Mouse (Mus musculus) liver, embryonic 11.5 days (tissue): ENCODE data around the gene Gdap2. TPM values are rescaled to one million over a fixed set of nuclear protein-coding genes. Genes with fewer than 3 reads are reported as not detected.

Experiments
- ATAC-seq: fragments of 200-750 bp; cut with Nextera tagmentation; replicated peaks from 2 replicates; pipeline ENCODE4 v1.8.0; 2017; ENCODE audit warnings: moderate number of reproducible peaks, mild to moderate bottlenecking, moderate TSS enrichment, moderate library complexity; ENCODE audit not compliant: low FRiP score
- DNase-seq: peaks from one replicate; pipeline ENCODE4 v3.0.0-alpha.2; 2017; ENCODE audit warnings: low spot score
- H3K27ac ChIP-seq: fragments of 300-500 bp; sonication (generic); 2 replicates; pipeline ENCODE4 v1.5.1; 2014; ENCODE audit warnings: mild to moderate bottlenecking, low read depth, low read length, control low read depth
- H3K27me3 ChIP-seq: fragments of 300-500 bp; sonication (generic); replicated peaks from 2 replicates; pipeline ENCODE4 v1.6.1; 2014; ENCODE audit warnings: low read length, mixed read lengths; ENCODE audit not compliant: control insufficient read depth, insufficient read depth
- H3K36me3 ChIP-seq: fragments of 300-500 bp; sonication (generic); 2 replicates; pipeline ENCODE4 v1.6.1; 2014; ENCODE audit warnings: mild to moderate bottlenecking, low read length, moderate library complexity, mixed read lengths; ENCODE audit not compliant: control insufficient read depth, insufficient read depth
- H3K4me1 ChIP-seq: fragments of 300-500 bp; sonication (generic); replicated peaks from 2 replicates; pipeline ENCODE4 v1.6.1; 2014; ENCODE audit warnings: low read length, mixed read lengths; ENCODE audit not compliant: control insufficient read depth, insufficient read depth
- H3K4me2 ChIP-seq: fragments of 300-500 bp; sonication (generic); 2 replicates; pipeline ENCODE4 v1.6.1; 2014; ENCODE audit warnings: mild to moderate bottlenecking, control low read depth, moderate library complexity
- H3K4me3 ChIP-seq: fragments of 300-500 bp; sonication (generic); 2 replicates; pipeline ENCODE4 v1.5.1; 2014; ENCODE audit warnings: low read depth, low read length, control low read depth
- H3K9ac ChIP-seq: fragments of 300-500 bp; sonication (generic); 2 replicates; pipeline ENCODE4 v1.6.1; 2014; ENCODE audit warnings: low read depth, low read length, control low read depth
- H3K9me3 ChIP-seq: fragments of 300-500 bp; sonication (generic); 2 replicates; pipeline ENCODE4 v1.6.1; 2016; ENCODE audit warnings: low read length, inconsistent platforms, mixed read lengths; ENCODE audit not compliant: control insufficient read depth
- WGBS: fragments of 180-500 bp; shearing (Covaris S2); extraction: QIAGEN DNeasy Blood & Tissue Kit; methylation state at CpG from one replicate; pipeline ENCODE4 v1.1.7; 2014; 5-methylcytosine and 5-hydroxymethylcytosine counted together
- polyA plus RNA-seq: library from polyadenylated mRNA; unstranded; fragments of >200 nt; fragmentation: Nextera tagmentation; extraction: Ambion mirVana; gene quantifications from 2 replicates; pipeline ENCODE4 v1.2.1, GENCODE M21; 2014

Gdap2 gene
- polyA plus RNA-seq, 1 experiment from 2014 or later = 29.7 TPM

DNA sequence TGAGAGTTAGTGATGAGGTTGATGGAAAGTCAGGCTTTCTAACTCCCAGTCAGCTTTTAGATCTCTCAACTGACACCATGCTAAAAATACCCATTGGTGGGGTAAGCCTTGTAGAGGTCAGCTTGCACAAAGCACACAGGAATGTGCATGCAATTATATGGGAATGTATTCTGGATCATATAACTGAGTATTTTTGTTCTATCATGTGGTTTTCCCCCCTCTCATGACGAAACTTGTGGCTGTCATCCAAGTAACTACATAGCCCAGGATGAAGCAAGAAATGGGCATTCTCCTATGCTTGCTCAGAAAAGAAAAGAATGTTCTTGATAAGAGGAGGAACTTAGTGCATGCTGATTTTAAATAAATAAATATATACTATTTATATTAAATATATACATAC lies 65.3 kb downstream of the Gdap2 start:
- Histone ChIP-seq H3K4me1 (no peaks in the 10 kb centered on the region), H3K4me2 (no peak overlapping the region), H3K4me3 (no peak overlapping the region), H3K27me3 (no peaks in the 10 kb centered on the region), H3K9me3 (no peaks in the 10 kb centered on the region), H3K9ac (no peak overlapping the region), H3K27ac (no peak overlapping the region), H3K36me3 (no peaks in the 10 kb centered on the region)
- 48% methylated on average over 1 of the region's 1 CpGs for WGBS
- no peak for DNase-seq
- no peak for ATAC-seq

DNA sequence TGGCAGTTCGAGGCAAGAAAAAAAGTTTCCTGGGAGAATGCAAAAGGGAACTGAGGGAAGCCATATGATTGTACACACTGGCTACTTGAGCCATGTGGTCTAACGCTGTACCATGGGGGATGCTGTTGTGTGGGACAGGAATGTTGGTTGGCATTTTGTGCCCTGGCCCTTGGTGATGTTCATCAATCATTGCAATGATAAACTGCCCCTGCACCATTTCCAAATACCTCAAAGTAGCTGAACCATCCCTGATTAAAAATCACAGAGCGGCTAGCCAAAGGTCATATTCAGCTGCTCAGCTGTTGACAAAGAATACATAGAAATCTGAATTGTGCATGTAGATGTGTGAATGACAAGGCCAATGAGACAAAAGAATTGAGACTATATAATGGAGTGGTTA lies 66.8 kb downstream of the Gdap2 start:
- no peak overlapping the region for H3K4me2 ChIP-seq
- H3K9ac ChIP-seq = no peak overlapping the region
- WGBS = 72% methylated on average over 3 of the region's 3 CpGs
- ATAC-seq = no peak
- H3K4me3 ChIP-seq = no peak overlapping the region
- H3K36me3 ChIP-seq = no peaks in the 10 kb centered on the region
- no peaks in the 10 kb centered on the region for H3K4me1 ChIP-seq
- H3K27me3 ChIP-seq = no peaks in the 10 kb centered on the region
- no peak overlapping the region for H3K27ac ChIP-seq
- H3K9me3 ChIP-seq = no peaks in the 10 kb centered on the region
- DNase-seq = no peak

DNA sequence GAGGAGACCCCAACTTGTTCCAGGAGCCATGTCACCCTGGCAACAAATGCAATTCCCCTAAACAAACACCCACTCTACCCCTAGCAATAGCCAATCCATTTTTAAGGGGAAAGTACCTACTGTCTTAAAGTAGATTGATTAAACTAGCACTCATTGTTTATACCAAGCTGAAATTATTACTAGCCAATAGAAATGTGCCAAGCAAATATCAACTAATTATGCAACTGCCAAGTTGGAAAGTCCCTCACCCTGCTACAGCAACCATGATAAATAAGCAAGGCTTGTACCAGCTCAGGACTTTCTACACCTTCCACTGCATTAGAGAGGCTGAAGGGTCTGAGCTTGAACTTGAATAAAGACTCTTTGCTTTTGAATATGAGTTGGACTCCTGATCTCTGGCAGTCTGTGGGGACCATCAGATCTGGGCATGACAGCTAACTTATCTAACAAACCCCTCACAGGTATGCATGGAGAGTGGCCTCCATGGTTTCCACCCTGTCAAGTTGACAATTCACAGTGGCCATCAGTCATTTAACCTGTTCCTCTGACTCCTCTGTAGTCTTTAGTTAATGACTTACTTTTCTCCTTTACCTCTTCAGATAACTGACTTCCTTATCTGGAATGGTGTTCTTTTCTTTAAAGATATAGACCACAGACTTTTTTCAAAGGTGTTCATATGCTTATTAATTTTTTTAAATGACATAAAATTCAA lies 74.7 kb downstream of the Gdap2 start:
- Histone ChIP-seq H3K27me3 (no peaks in the 10 kb centered on the region), H3K36me3 (no peaks in the 10 kb centered on the region), H3K4me1 (no peaks in the 10 kb centered on the region), H3K4me2 (no peak overlapping the region), H3K27ac (no peak overlapping the region), H3K9ac (no peak overlapping the region), H3K9me3 (no peaks in the 10 kb centered on the region), H3K4me3 (no peak overlapping the region)
- DNase-seq (no peak), ATAC-seq (no peak)

DNA sequence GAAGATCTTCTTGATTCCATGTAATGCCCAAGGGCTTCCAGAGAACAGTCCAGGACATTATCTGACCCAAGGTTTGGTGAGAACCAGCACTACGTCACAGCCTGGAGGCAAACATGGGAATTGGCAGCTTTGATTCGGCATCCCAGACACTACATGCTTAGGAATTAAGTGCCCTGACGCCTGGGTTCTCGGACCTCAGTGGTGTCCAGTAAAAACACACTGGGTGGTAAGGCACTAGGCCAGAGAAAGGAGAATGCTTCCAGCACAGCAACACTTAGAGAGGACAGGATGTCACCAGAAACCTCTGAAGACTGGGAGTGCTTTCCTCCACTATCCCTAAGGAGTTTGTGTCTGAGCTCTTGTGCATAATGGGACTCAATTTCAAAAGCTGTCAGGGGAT lies 80.0 kb downstream of the Gdap2 start:
- Histone ChIP-seq H3K4me1 (no peaks in the 10 kb centered on the region), H3K36me3 (no peaks in the 10 kb centered on the region), H3K4me2 (no peak overlapping the region), H3K27me3 (no peaks in the 10 kb centered on the region), H3K4me3 (no peak overlapping the region), H3K9ac (no peak overlapping the region), H3K27ac (no peak overlapping the region), H3K9me3 (no peaks in the 10 kb centered on the region)
- ATAC-seq (no peak), DNase-seq (no peak)
- WGBS = 83% methylated on average over 4 of the region's 4 CpGs

DNA sequence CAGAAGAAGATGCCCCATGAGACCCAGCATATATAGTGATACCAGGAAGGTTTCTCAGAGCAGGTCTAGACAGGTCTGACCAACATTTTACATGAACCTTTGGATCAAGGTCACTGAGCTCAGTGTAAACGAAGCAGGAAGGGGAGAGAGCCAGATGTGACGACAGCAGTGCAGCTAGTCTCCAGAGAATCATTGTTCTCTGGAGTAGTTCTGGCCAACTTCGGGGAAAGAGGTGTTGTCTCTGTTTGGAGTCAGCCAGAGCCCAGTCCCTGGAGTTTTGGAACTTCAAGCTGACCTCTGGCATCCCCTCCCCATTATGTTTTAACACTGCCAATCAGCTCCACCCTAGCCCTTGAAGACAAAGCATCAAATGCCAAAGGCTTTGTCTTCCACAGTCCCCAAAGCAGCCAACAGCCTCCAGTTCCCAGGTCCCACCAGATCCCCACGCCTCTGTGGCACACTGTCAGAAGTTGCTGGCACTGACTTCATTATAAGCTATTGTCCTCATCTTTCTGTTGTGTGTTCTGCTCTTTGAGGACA lies 84.2 kb downstream of the Gdap2 start:
- no peaks in the 10 kb centered on the region for H3K4me1 ChIP-seq
- no peaks in the 10 kb centered on the region for H3K27me3 ChIP-seq
- H3K4me3 ChIP-seq = no peak overlapping the region
- 58% methylated on average over 4 of the region's 4 CpGs for WGBS
- H3K36me3 ChIP-seq = no peaks in the 10 kb centered on the region
- DNase-seq = no peak
- no peaks in the 10 kb centered on the region for H3K9me3 ChIP-seq
- ATAC-seq = no peak
- H3K27ac ChIP-seq = no peak overlapping the region
- no peak overlapping the region for H3K4me2 ChIP-seq
- H3K9ac ChIP-seq = no peak overlapping the region

Other genes with a start within 250 kb of the Gdap2 start
- gene Wdr3, start within 50 bp of the Gdap2 start, polyA plus RNA-seq = 69.2 and 75.6 TPM in 2 replicates